Comparison of ENCODE assay signal across 8 mouse cellular contexts in the genomic region with DNA sequence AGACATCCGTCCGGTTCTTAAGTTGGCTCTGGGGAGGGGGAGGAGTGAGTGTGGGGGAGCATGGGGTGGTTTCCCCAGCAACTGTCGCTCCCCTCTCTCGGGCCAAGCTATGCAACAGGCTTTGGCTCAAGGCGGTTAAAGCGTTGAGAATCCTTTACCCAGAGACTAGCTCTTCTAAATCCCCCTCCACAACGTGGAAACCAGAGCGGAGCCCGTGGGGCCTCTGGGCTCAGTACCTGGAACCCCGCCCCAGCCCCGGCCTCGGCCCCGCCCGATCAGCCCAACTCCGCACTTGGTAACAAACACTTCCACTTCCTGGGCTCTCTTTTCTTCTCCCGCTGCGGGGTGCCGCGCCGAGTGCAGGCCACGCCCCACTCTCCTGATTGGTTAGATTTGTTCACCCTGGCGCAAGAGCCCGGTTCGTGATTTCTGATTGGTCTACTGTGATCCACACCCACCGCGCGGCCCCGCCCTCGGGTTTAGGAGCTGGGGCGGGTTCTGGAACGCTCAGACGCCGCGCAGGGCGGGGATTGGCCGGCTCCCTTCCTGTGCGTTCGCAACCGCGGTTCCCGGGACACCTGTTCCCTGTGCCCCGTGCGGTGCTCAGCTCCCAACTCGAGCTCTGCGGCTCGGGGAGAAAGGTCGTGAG. TPM values are rescaled to one million over a fixed set of nuclear protein-coding genes. Genes with fewer than 3 reads are reported as not detected.
DNase-seq lines count a peak whose midpoint lies in the region; ATAC-seq lines count a peak whose summit lies in the region.

TSS of gene Slc9a3r1 (plus strand) at position 510 of the 649 bp plus-strand sequence.

- DNase-seq in T-cell, adult 2 months (ENCODE audit: low spot score), result peak; percentile 99
- DNase-seq in cerebellum, postnatal 36 days, result peak; percentile 99
- DNase-seq in frontal cortex, postnatal 36 days (ENCODE audit: low spot score in 2 of 2), result peak; percentile 83 to 91
- peak; percentile 93 for DNase-seq in left cerebral cortex, adult 11 months (ENCODE audit: low spot score)
- peak; percentile 98 to 99 for DNase-seq in lung, postnatal 4 days
- peak; percentile 85 for DNase-seq in retina, postnatal 7 days (ENCODE audit: low read depth, low spot score)
- peak; percentile 98 for DNase-seq in urinary bladder, adult 2 months (ENCODE audit: low spot score)

- peaks cover 34% of the 10 kb centered on the region for H3K27me3 ChIP-seq in hindbrain, embryonic 15.5 days

- peak within 1 kb of the TSS; percentile 54 for H3K4me2 ChIP-seq in hindbrain, embryonic 15.5 days

- WGBS in hindbrain, embryonic 15.5 days, result under 1% methylated on average over 47 of the region's 47 CpGs

- peak within 1 kb of the TSS; percentile 49 for H3K9ac ChIP-seq in hindbrain, embryonic 15.5 days

- H3K4me3 ChIP-seq in hindbrain, embryonic 15.5 days, result peak within 1 kb of the TSS; percentile 49

- H3K27ac ChIP-seq in hindbrain, embryonic 15.5 days (replicated peaks), result peak within 1 kb of the TSS; percentile 52

- 0 out of 2 replicates have a peak, but pooled peaks cover 4% of the 10 kb centered on the region for H3K9me3 ChIP-seq in hindbrain, embryonic 15.5 days

- peaks cover 28% of the 10 kb centered on the region for H3K4me1 ChIP-seq in hindbrain, embryonic 15.5 days (replicated peaks)

- ATAC-seq in hindbrain, embryonic 15.5 days (ENCODE audit: low FRiP score, low read depth), result peak; percentile 92

- no peaks in the 10 kb centered on the region for H3K36me3 ChIP-seq in hindbrain, embryonic 15.5 days

RNA-seq across cellular contexts. Expression of gene Slc9a3r1, which starts in this region (rescaled TPM):
- polyA plus RNA-seq in hindbrain, embryonic 15.5 days (2015; fragmentation: Nextera tagmentation; extraction: Ambion mirVana), result 68.7 and 70.2 TPM in 2 replicates
- polyA plus RNA-seq in urinary bladder, adult 2 months (2012; rRNA removed), result 67.7 and 76.3 TPM in 2 replicates

Comparison
In these comparisons a context has a peak if more than half of its experiments do, and no peak if none do; other contexts are left out.
1. Peak in every context shown above with its lines: DNase-seq, ATAC-seq, H3K4me3 ChIP-seq and H3K27ac ChIP-seq.